Mouse (Mus musculus) mesoderm, embryonic 11.5 days (tissue): ENCODE measurements around the gene Gm17509.
"Not testable (repeated sequence)": the region's sequence is repeated elsewhere in the genome, so short reads cannot be mapped to it uniquely, and the experiment has no call there.

Source experiments
- DNase-seq: peaks from one replicate; pipeline ENCODE4 v3.0.0-alpha.2; 2012; ENCODE audit warnings: low read depth, low spot score

The Gm17509 gene

GRCm38 (mm10) chr13:117208236-117208635, 12.6 kb downstream of the Gm17509 start, which contains the start of gene Emb:
Emb (plus strand) TSS chr13:117208536.
- DNase-seq, result no peak

- no peak for DNase-seq
These were observed 14.8 kb downstream of the Gm17509 start for GRCm38 (mm10) chr13:117206066-117206465.

DNA sequence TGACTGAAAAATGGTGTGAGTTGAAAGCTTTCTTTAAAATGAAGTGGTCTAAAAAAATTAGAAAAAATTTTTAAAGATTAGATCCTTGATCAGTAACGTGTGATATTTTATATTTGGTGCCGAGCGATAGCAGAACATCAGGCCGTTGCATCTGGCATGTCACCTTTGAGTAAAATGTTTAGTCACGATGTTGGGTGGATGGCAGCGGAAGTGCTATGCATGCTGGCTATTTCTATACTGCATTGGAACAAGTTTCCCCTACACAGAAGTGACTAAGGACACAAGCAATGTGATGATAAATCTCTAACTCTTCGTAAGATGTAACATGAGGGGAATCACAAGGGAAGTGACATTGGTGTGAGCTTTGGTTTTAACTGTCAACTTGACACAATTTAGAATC, 16.2 kb downstream of the Gm17509 start:
- DNase-seq, result no peak

DNA sequence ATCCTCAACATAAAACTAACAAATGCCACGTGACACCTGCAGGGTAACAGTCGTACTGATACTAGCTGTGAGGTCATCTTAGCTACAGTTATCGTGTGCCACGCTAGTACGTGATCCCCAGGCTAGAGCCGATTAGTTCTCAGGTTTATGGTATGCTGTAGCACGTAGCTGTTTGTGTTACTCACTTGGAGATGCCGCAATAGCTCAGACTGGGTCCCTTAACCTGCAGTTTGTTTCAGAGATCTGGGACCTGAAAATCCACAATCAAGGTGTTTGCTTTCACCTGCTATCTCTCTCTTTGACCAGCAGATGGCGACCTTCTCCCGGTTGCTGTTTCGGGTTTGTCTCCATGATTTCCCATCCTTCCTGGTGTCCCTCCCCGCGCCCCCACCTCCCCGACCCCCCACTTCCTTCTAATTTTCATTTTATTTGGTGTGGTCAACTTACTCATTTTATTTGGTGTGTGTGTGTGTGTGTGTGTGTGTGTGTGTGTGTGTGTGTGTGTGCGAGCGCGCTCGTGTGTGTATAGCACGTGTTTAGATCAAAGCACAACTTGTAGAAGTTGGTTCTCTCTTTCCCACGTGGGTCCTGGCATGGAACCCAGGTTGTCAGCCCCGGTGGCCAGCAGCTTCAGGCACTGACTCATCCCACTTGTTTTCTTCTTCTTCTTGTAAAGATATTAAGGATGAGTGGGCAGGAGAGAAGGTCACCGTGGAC, 18.0 kb downstream of the Gm17509 start:
- peak; percentile 47 for DNase-seq

DNA sequence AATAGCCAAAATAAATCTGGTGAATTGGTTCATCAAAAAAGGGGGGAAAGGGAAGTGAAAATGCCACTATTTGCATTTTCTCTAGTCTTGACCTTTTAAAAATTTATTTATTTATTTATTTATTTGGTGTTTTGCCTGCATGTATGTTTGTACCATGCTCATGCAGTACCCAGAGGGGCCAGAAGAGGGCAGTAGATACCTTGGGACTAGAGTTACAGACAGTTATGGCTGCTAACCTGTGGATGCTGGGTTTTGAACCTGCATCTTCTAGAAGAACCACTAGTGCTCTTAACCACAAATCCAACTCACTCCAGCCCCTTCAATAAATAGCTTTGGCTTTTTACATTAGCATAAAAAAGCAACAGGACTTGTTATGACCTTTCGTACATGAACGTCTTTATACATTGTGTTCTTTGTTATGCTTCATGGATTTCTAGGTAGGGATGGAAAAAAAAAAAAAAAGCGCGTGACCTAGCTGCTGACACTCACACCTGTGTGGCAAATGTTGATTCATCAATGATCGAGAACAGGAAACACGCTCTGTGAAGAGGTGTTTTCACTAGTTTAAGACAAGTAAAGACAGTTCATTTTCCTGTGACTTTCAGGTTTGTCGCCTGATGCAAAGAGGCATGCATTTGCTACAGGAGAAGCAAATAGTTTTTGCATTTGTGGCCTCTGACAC, 22.3 kb downstream of the Gm17509 start:
- DNase-seq, result peak; percentile 84

DNA sequence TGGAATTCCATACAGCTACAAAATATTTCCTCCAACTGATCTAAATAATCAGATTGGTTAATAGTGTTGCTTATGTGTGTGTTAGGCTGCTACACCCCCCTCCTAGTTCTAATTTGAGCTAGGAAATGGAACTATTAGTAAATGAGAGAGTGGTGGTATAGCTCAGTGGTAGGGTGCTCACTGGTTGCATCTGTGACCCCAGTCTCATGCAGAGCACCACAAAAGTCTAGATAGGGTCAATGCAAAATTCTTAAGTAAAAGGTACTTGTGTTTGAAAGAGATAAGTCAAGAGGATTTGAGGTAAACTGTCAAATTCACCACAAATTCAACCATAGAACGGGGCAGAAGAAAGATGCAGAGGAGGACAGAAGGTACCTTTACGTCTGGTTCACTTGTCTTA, 23.2 kb downstream of the Gm17509 start:
- no peak for DNase-seq

GRCm38 (mm10) chr13:117195569-117196495, 25.0 kb downstream of the Gm17509 start:
- DNase-seq, result no peak

- DNase-seq, result peak; percentile 38
These were observed 27.4 kb downstream of the Gm17509 start for GRCm38 (mm10) chr13:117193422-117193983.

- DNase-seq, result no peak
These were observed 28.7 kb downstream of the Gm17509 start for GRCm38 (mm10) chr13:117192161-117192560.

- no peak for DNase-seq
These were observed 35.5 kb downstream of the Gm17509 start for GRCm38 (mm10) chr13:117185329-117185728.

DNA sequence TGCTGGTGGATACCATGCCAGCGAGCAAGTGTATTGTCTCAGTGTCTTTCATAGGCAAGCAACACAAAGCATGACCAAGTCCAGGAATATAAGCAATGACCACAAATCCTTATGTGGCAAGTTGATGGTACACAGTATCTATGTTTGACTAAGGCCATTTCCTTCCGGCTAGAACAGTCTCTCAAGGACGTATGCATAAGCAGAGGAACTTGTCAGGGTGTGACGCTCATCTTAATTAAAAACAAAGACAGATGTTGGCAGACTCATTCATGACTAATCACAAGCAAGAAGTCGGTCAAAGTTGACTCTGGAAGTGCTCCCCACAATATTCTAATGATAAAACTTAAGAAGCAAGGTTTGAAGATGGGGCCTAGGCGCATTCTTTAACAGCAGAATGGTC, 37.6 kb downstream of the Gm17509 start:
- no peak for DNase-seq

DNA sequence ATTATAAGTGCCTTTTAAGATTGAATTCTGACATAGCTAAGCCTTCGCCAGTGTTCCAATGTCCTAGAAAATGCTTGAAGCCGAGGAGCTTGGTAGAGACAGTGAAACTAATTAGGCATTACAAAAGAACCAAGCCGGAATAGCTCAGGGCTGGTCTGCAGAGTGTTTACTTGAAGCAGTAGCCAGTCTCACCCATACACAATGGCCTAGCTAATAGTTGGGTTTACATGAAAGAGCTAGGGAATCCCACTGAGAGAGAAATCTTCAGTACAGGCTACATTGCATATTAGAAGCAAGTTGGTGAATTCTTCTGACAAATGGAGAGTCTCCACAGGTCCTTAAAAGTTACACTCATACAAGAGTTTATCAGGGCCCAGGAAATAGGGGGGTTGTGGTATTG, 40.0 kb downstream of the Gm17509 start:
- DNase-seq, result not testable (repeated sequence)
